Mouse (Mus musculus) megakaryocyte, adult 5-6 weeks (primary cell): ENCODE measurements around the gene Vangl2. TPM values are rescaled to one million over a fixed set of nuclear protein-coding genes. Genes with fewer than 3 reads are reported as not detected.
"Not testable (repeated sequence)": the region's sequence is repeated elsewhere in the genome, so short reads cannot be mapped to it uniquely, and the experiment has no call there.

Source experiments
- ATAC-seq: 2 replicates; pipeline ENCODE4 v1.8.0; 2016; ENCODE audit warnings: mild to moderate bottlenecking, inconsistent platforms; ENCODE audit not compliant: poor library complexity, severe bottlenecking
- total RNA-seq, 2 experiments: library from RNA; stranded (forward) in 1 of 2; stranded (reverse) in 1 of 2; fragments of 153-499, 151-499 nt in 1 of 2; fragments of 221-1000, 200-1000 nt in 1 of 2; gene quantifications; 2 replicates each; pipeline versions ENCODE4 v1.2.3 to v1.2.4; 2015 to 2017

Gene Vangl2
- total RNA-seq, 2 experiments from 2014 or later = 1.8 to 2.1 TPM

- ATAC-seq = not testable (repeated sequence)
These were observed 53.9 kb downstream of the Vangl2 start for GRCm38 (mm10) chr1:171974361-171974760.

GRCm38 (mm10) chr1:171970854-171971586 lies 57.2 kb downstream of the Vangl2 start:
- no peak for ATAC-seq

GRCm38 (mm10) chr1:171969221-171969620 lies 59.0 kb downstream of the Vangl2 start:
- no peak for ATAC-seq

GRCm38 (mm10) chr1:171966054-171966790 lies 62.0 kb downstream of the Vangl2 start:
- ATAC-seq = no peak

GRCm38 (mm10) chr1:171963613-171964012 lies 64.6 kb downstream of the Vangl2 start:
- no peak for ATAC-seq

GRCm38 (mm10) chr1:171961704-171962103 lies 66.5 kb downstream of the Vangl2 start:
- ATAC-seq = no peak

GRCm38 (mm10) chr1:171960726-171961125 lies 67.5 kb downstream of the Vangl2 start:
- ATAC-seq = no peak

- peak; percentile 88 for ATAC-seq
These were observed 70.8 kb downstream of the Vangl2 start for GRCm38 (mm10) chr1:171957411-171957810.

- ATAC-seq = no peak
These were observed 73.2 kb downstream of the Vangl2 start for GRCm38 (mm10) chr1:171955071-171955470.

Other genes with a start within 250 kb of the Vangl2 start
- gene Cd84, start 188.7 kb downstream of the Vangl2 start, total RNA-seq (2015) = 153 and 188 TPM in 2 replicates
- 269 and 296 TPM in 2 replicates for gene Cd84, start 188.7 kb downstream of the Vangl2 start, total RNA-seq (2017)
- 13.9 and 15.9 TPM in 2 replicates for gene Gm10521, start 132.8 kb downstream of the Vangl2 start, total RNA-seq (2015)
- 7.7 and 9.8 TPM in 2 replicates for gene Gm10521, start 132.8 kb downstream of the Vangl2 start, total RNA-seq (2017)
- gene Slamf6, start 110.9 kb downstream of the Vangl2 start, total RNA-seq (2015) = 5.6 and 6.3 TPM in 2 replicates
- 3.0 and 3.9 TPM in 2 replicates for gene Slamf6, start 110.9 kb downstream of the Vangl2 start, total RNA-seq (2017)
- not detected in 2 replicates for gene Nhlh1, start 29.1 kb upstream of the Vangl2 start, total RNA-seq (2015)
- not detected in 2 replicates for gene Nhlh1, start 29.1 kb upstream of the Vangl2 start, total RNA-seq (2017)
- gene Copa, start 54.1 kb upstream of the Vangl2 start, total RNA-seq (2015) = 120 and 132 TPM in 2 replicates
- gene Copa, start 54.1 kb upstream of the Vangl2 start, total RNA-seq (2017) = 122 and 132 TPM in 2 replicates
- 81.2 and 87.8 TPM in 2 replicates for gene Ncstn, start 54.4 kb upstream of the Vangl2 start, total RNA-seq (2015)
- gene Ncstn, start 54.4 kb upstream of the Vangl2 start, total RNA-seq (2017) = 39.8 and 45.5 TPM in 2 replicates
- gene Pex19, start 98.3 kb upstream of the Vangl2 start, total RNA-seq (2015) = 16.6 and 17.5 TPM in 2 replicates
- gene Pex19, start 98.3 kb upstream of the Vangl2 start, total RNA-seq (2017) = 33.9 and 36.5 TPM in 2 replicates
- 18.9 and 19.4 TPM in 2 replicates for gene Dcaf8, start 119.6 kb upstream of the Vangl2 start, total RNA-seq (2015)
- 63.9 and 71.6 TPM in 2 replicates for gene Dcaf8, start 119.6 kb upstream of the Vangl2 start, total RNA-seq (2017)
- gene Pea15a, start 178.4 kb upstream of the Vangl2 start, total RNA-seq (2015) = 16.1 and 17.5 TPM in 2 replicates
- 13.6 and 18.5 TPM in 2 replicates for gene Pea15a, start 178.4 kb upstream of the Vangl2 start, total RNA-seq (2017)
- not detected in 2 replicates for gene Casq1, start 191.4 kb upstream of the Vangl2 start, total RNA-seq (2015)
- not detected in 2 replicates for gene Casq1, start 191.4 kb upstream of the Vangl2 start, total RNA-seq (2017)
- not detected in 2 replicates for gene Atp1a4, start 230.0 kb upstream of the Vangl2 start, total RNA-seq (2015)
- not detected in 2 replicates for gene Atp1a4, start 230.0 kb upstream of the Vangl2 start, total RNA-seq (2017)
- 29.6 and 40.0 TPM in 2 replicates for gene Igsf8, start 233.2 kb upstream of the Vangl2 start, total RNA-seq (2015)
- gene Igsf8, start 233.2 kb upstream of the Vangl2 start, total RNA-seq (2017) = 26.1 and 34.4 TPM in 2 replicates